In genomic region chr11:88425631-88426101, GRCm38 (mm10) we compare ENCODE assay signal across 8 mouse cellular contexts.
DNase-seq lines count a peak whose midpoint lies in the region; ATAC-seq and TF ChIP-seq lines count a peak whose summit lies in the region.

No protein-coding gene starts in this region.

- WGBS in heart, adult 2 months, result 36% methylated on average over 9 of the region's 9 CpGs
- WGBS in intestine, postnatal 0 days, result 35% methylated on average over 9 of the region's 9 CpGs
- 51% methylated on average over 9 of the region's 9 CpGs for WGBS in midbrain, postnatal 0 days

- TF ChIP-seq EP300 in heart, adult 2 months (IDR thresholded peaks at IDR 0.05; ENCODE audit: insufficient read depth, low read depth, low read length), result no peak

- H3K4me2 ChIP-seq in intestine, postnatal 0 days (replicated peaks; ENCODE audit: low read depth), result no peak overlapping the region
- no peak overlapping the region for H3K4me2 ChIP-seq in midbrain, postnatal 0 days (ENCODE audit: low read depth, low read length, poor library complexity, severe bottlenecking)

- H3K27me3 ChIP-seq in heart, adult 2 months (ENCODE audit: control insufficient read depth, insufficient read depth, low read length), result no peaks in the 10 kb centered on the region
- no peaks in the 10 kb centered on the region for H3K27me3 ChIP-seq in intestine, postnatal 0 days (replicated peaks; ENCODE audit: control insufficient read depth, insufficient read depth, low read length)
- H3K27me3 ChIP-seq in midbrain, postnatal 0 days (ENCODE audit: insufficient read depth, low read length), result no peaks in the 10 kb centered on the region

- peak; percentile 66 for ATAC-seq in intestine, postnatal 0 days
- no peak for ATAC-seq in midbrain, postnatal 0 days (ENCODE audit: low FRiP score)

- H3K36me3 ChIP-seq in heart, adult 2 months (ENCODE audit: control insufficient read depth, insufficient read depth, low read length), result no peaks in the 10 kb centered on the region
- H3K36me3 ChIP-seq in intestine, postnatal 0 days (ENCODE audit: control insufficient read depth, insufficient read depth), result no peaks in the 10 kb centered on the region
- H3K36me3 ChIP-seq in midbrain, postnatal 0 days (ENCODE audit: insufficient read depth, low read length), result no peaks in the 10 kb centered on the region

- no peak for TF ChIP-seq CTCF in heart, adult 2 months (IDR thresholded peaks at IDR 0.05)
- TF ChIP-seq CTCF in intestine, postnatal 0 days (IDR thresholded peaks at IDR 0.05; ENCODE audit: low read depth), result no peak
- TF ChIP-seq CTCF in midbrain, postnatal 0 days (IDR thresholded peaks at IDR 0.05), result no peak

- H3K9ac ChIP-seq in heart, adult 2 months (ENCODE audit: low read depth, low read length), result no peak overlapping the region
- no peak overlapping the region for H3K9ac ChIP-seq in intestine, postnatal 0 days (ENCODE audit: low read depth, low read length)
- H3K9ac ChIP-seq in midbrain, postnatal 0 days (replicated peaks; ENCODE audit: low read length, poor library complexity, severe bottlenecking), result no peak overlapping the region

- H3K79me2 ChIP-seq in heart, adult 2 months (replicated peaks; ENCODE audit: control insufficient read depth, insufficient read depth, low read length), result no peaks in the 10 kb centered on the region

- H3K27ac ChIP-seq in heart, adult 2 months, result no peak overlapping the region
- H3K27ac ChIP-seq in intestine, postnatal 0 days (ENCODE audit: low read depth, low read length), result no peak overlapping the region
- H3K27ac ChIP-seq in midbrain, postnatal 0 days (ENCODE audit: low read depth, low read length), result no peak overlapping the region

- no peaks in the 10 kb centered on the region for H3K9me3 ChIP-seq in intestine, postnatal 0 days (ENCODE audit: control insufficient read depth)
- no peaks in the 10 kb centered on the region for H3K9me3 ChIP-seq in midbrain, postnatal 0 days (ENCODE audit: low read length)

- intact Hi-C loops in heart, adult 2 months (cut with DNase I), result no loop called here

- H3K4me1 ChIP-seq in heart, adult 2 months (ENCODE audit: control insufficient read depth, insufficient read depth, low read length), result no peaks in the 10 kb centered on the region
- no peaks in the 10 kb centered on the region; the same call in 1 of the 2 replicates for H3K4me1 ChIP-seq in intestine, postnatal 0 days (replicated peaks; ENCODE audit: control insufficient read depth, insufficient read depth, low read length)
- H3K4me1 ChIP-seq in midbrain, postnatal 0 days (ENCODE audit: insufficient read depth, low read length), result peaks cover 18% of the 10 kb centered on the region

- no peak for TF ChIP-seq POLR2A in heart, adult 2 months (IDR thresholded peaks at IDR 0.05; ENCODE audit: insufficient read depth, low read depth, low read length)

- DNase-seq in urinary bladder, postnatal 14 days (ENCODE audit: low spot score), result peak; percentile 36
- DNase-seq in urinary bladder, postnatal 10 days (ENCODE audit: low spot score), result no peak
- DNase-seq in heart, adult 2 months, result peak; percentile 51 to 56
- peak; percentile 61 for DNase-seq in midbrain, postnatal 0 days (ENCODE audit: low spot score)
- no peak for DNase-seq in c-Kit-positive CD71-positive TER-119-positive erythroid progenitor cells, embryonic 14.5 days (ENCODE audit: low spot score)
- no peak for DNase-seq in ovary, adult 18-20 months (ENCODE audit: low spot score)
- no peak for DNase-seq in ovary, postnatal 14 days (ENCODE audit: low spot score)

- H3K4me3 ChIP-seq in heart, adult 2 months, result no peak overlapping the region
- H3K4me3 ChIP-seq in intestine, postnatal 0 days (ENCODE audit: low read depth, low read length), result no peak overlapping the region
- H3K4me3 ChIP-seq in midbrain, postnatal 0 days (ENCODE audit: low read depth, low read length), result no peak overlapping the region

Comparison
In these comparisons a context has a peak if more than half of its experiments do, and no peak if none do; other contexts are left out.
1. DNase-seq: peak in urinary bladder, postnatal 14 days (single experiment), heart, adult 2 months (2 of 2) and midbrain, postnatal 0 days (single experiment); none in urinary bladder, postnatal 10 days (single experiment), c-Kit-positive CD71-positive TER-119-positive erythroid progenitor cells, embryonic 14.5 days (single experiment), ovary, adult 18-20 months (single experiment) and ovary, postnatal 14 days (single experiment).